20 mouse cellular contexts compared by ENCODE assay signal in the genomic region with DNA sequence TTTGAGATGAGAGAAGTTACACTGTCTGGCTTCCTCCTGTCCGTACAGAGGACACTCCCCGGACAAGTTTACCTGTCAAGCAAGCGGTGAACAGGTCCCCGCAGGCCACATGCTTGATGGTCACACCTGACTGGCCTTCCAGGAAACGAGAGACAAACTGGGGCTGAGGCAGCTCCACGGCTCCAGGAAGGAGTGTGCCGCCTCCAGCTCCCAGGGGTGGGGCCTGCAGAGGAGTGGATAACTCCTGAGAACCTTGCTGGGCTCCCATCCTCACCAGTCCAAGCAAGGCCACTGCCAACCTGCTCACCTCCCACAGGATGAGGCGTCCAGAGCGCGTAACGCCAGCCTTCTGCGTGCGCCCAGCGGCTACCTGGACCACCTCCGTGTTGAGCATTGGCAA. TPM values are rescaled to one million over a fixed set of nuclear protein-coding genes. Genes with fewer than 3 reads are reported as not detected.
DNase-seq lines count a peak whose midpoint lies in the region; ATAC-seq and TF ChIP-seq lines count a peak whose summit lies in the region.
"Had no signal": no experiment of that assay in that cellular context is flagged by ENCODE, and none has a peak within 500 bp of the region (broad histone marks: within the 10 kb centered on the region; RNA-seq: fewer than 3 reads in every experiment).

No protein-coding gene starts in this region.

- DNase-seq in heart, adult 11 months: peak; percentile 87
- DNase-seq in heart, postnatal 10 days: no peak
- DNase-seq in liver, embryonic 14.5 days (ENCODE audit: low read depth in 3 of 3, low spot score in 3 of 3): no peak
- no peak for DNase-seq in hindbrain, embryonic 14.5 days (ENCODE audit: low spot score)
- DNase-seq in right cerebral cortex, postnatal 14 days: no peak
- DNase-seq: adrenal gland, postnatal 25 days; cerebellum, adult 8-10 months; heart, adult 18-20 months; lung, postnatal 4 days; right cerebral cortex, postnatal 25 days; thymus, postnatal 25 days had no signal

- H3K4me3 ChIP-seq in E14TG2a.4 (replicated peaks; ENCODE audit: low read length): peak overlapping the region; percentile 69
- no peak overlapping the region for H3K4me3 ChIP-seq in kidney, embryonic 16.5 days (ENCODE audit: low read length)
- no peak overlapping the region for H3K4me3 ChIP-seq in liver, embryonic 14.5 days (ENCODE audit: insufficient read depth in 1 of 2, low read depth in 2 of 2, low read length in 2 of 2)
- H3K4me3 ChIP-seq in hindbrain, embryonic 14.5 days (replicated peaks; ENCODE audit: low read length): no peak overlapping the region
- H3K4me3 ChIP-seq: embryonic facial prominence, embryonic 13.5 days; forebrain, embryonic 10.5 days; hindbrain, embryonic 10.5 days; neural tube, embryonic 13.5 days had no signal

- peak; percentile 12; the same call in 1 of the 2 replicates for ATAC-seq in kidney, embryonic 16.5 days (ENCODE audit: low FRiP score, low TSS enrichment)
- no peak for ATAC-seq in liver, embryonic 14.5 days (ENCODE audit: insufficient read depth)
- no peak for ATAC-seq in hindbrain, embryonic 14.5 days (ENCODE audit: low FRiP score)
- no peak for ATAC-seq in monocyte, adult 5-6 weeks (replicated peaks; ENCODE audit: insufficient number of reproducible peaks, low FRiP score, low TSS enrichment, poor library complexity, severe bottlenecking)
- ATAC-seq: activated CD4-positive, CD25-positive, alpha-beta regulatory T cell, adult 4 months had no signal

- no peak overlapping the region; the same call in 1 of the 2 replicates for H3K9ac ChIP-seq in kidney, embryonic 16.5 days (replicated peaks; ENCODE audit: low read length)
- H3K9ac ChIP-seq in liver, embryonic 14.5 days (replicated peaks): no peak overlapping the region
- no peak overlapping the region for H3K9ac ChIP-seq in hindbrain, embryonic 14.5 days
- H3K9ac ChIP-seq: embryonic facial prominence, embryonic 13.5 days; neural tube, embryonic 13.5 days had no signal

- TF ChIP-seq CTCF in E14TG2a.4 (conservative IDR thresholded peaks at IDR 0.05; ENCODE audit: low read length): no peak
- TF ChIP-seq CTCF in liver, embryonic 14.5 days (IDR thresholded peaks at IDR 0.05; ENCODE audit: low read depth): no peak

- WGBS in kidney, embryonic 16.5 days: 70% methylated on average over 15 of the region's 15 CpGs
- WGBS in liver, embryonic 14.5 days (ENCODE audit: insufficient replicate concordance): 84% methylated on average over 15 of the region's 15 CpGs
- WGBS in hindbrain, embryonic 14.5 days: 87% methylated on average over 15 of the region's 15 CpGs

- H3K27ac ChIP-seq in kidney, embryonic 16.5 days (ENCODE audit: low read length): no peak overlapping the region
- H3K27ac ChIP-seq in liver, embryonic 14.5 days: peak overlapping the region; percentile 2; the same call in 1 of the 2 replicates
- H3K27ac ChIP-seq in hindbrain, embryonic 14.5 days: no peak overlapping the region
- H3K27ac ChIP-seq: embryonic facial prominence, embryonic 13.5 days; forebrain, embryonic 10.5 days; hindbrain, embryonic 10.5 days; neural tube, embryonic 13.5 days had no signal

- TF ChIP-seq EP300 in liver, embryonic 14.5 days (IDR thresholded peaks at IDR 0.05; ENCODE audit: low read depth): no peak

- H3K4me2 ChIP-seq in kidney, embryonic 16.5 days (replicated peaks; ENCODE audit: low read depth, low read length): no peak overlapping the region
- peak overlapping the region; percentile 3; the same call in 1 of the 2 replicates for H3K4me2 ChIP-seq in liver, embryonic 14.5 days (ENCODE audit: low read depth)
- H3K4me2 ChIP-seq in hindbrain, embryonic 14.5 days (replicated peaks): no peak overlapping the region
- H3K4me2 ChIP-seq: embryonic facial prominence, embryonic 13.5 days; midbrain, embryonic 11.5 days; neural tube, embryonic 13.5 days had no signal

- no peaks in the 10 kb centered on the region for H3K9me3 ChIP-seq in E14TG2a.4 (ENCODE audit: low read length)
- no peaks in the 10 kb centered on the region for H3K9me3 ChIP-seq in kidney, embryonic 16.5 days (ENCODE audit: low read length)
- H3K9me3 ChIP-seq in liver, embryonic 14.5 days (ENCODE audit: control insufficient read depth, low read length): no peaks in the 10 kb centered on the region
- no peaks in the 10 kb centered on the region for H3K9me3 ChIP-seq in hindbrain, embryonic 14.5 days (ENCODE audit: control insufficient read depth, low read length)
- H3K9me3 ChIP-seq: embryonic facial prominence, embryonic 13.5 days; forebrain, embryonic 10.5 days; hindbrain, embryonic 10.5 days; neural tube, embryonic 13.5 days had no signal

- intact Hi-C loops in heart, postnatal 10 days (cut with DNase I): no loop called here

- peaks cover 25% of the 10 kb centered on the region for H3K36me3 ChIP-seq in E14TG2a.4 (ENCODE audit: insufficient read depth, low read length)
- 0 out of 2 replicates have a peak, but pooled peaks cover 5% of the 10 kb centered on the region for H3K36me3 ChIP-seq in kidney, embryonic 16.5 days (ENCODE audit: insufficient read depth, low read length)
- no peaks in the 10 kb centered on the region for H3K36me3 ChIP-seq in liver, embryonic 14.5 days (replicated peaks; ENCODE audit: control insufficient read depth, insufficient read depth, low read depth)
- H3K36me3 ChIP-seq in hindbrain, embryonic 14.5 days (replicated peaks; ENCODE audit: control insufficient read depth, insufficient read depth): no peaks in the 10 kb centered on the region
- H3K36me3 ChIP-seq: neural tube, embryonic 13.5 days had no signal

- no peaks in the 10 kb centered on the region for H3K27me3 ChIP-seq in E14TG2a.4 (ENCODE audit: insufficient read depth, low read length)
- H3K27me3 ChIP-seq in kidney, embryonic 16.5 days (ENCODE audit: insufficient read depth, low read length): no peaks in the 10 kb centered on the region
- H3K27me3 ChIP-seq in liver, embryonic 14.5 days (ENCODE audit: control insufficient read depth, insufficient read depth, low read length): no peaks in the 10 kb centered on the region
- H3K27me3 ChIP-seq in hindbrain, embryonic 14.5 days (ENCODE audit: control insufficient read depth, insufficient read depth, low read length): no peaks in the 10 kb centered on the region
- H3K27me3 ChIP-seq: embryonic facial prominence, embryonic 13.5 days; neural tube, embryonic 13.5 days had no signal

- H3K4me1 ChIP-seq in E14TG2a.4 (replicated peaks; ENCODE audit: low read depth, low read length): peaks cover 90% of the 10 kb centered on the region
- H3K4me1 ChIP-seq in kidney, embryonic 16.5 days (ENCODE audit: insufficient read depth, low read length): peaks cover 18% of the 10 kb centered on the region
- H3K4me1 ChIP-seq in liver, embryonic 14.5 days (replicated peaks; ENCODE audit: control insufficient read depth in 2 of 2, insufficient read depth in 2 of 2, low read length in 1 of 2): peaks cover 42 to 50% of the 10 kb centered on the region in 2 experiments
- H3K4me1 ChIP-seq in hindbrain, embryonic 14.5 days (replicated peaks; ENCODE audit: control insufficient read depth, insufficient read depth, low read length): peaks cover 6% of the 10 kb centered on the region

RNA-seq across cellular contexts. Expression of a gene that starts 4.9 kb away (rescaled TPM):
- 10 to 100 TPM; 17.5 to 21.0 TPM for total RNA-seq in heart, postnatal 10 days (2021)
- 108 and 110 TPM in 2 replicates for polyA plus RNA-seq in kidney, embryonic 16.5 days (2015; fragmentation: Nextera tagmentation; extraction: Ambion mirVana)
- 35.1 and 39.9 TPM in 2 replicates for polyA plus RNA-seq in liver, embryonic 14.5 days (2012; rRNA removed)
- 17.1 and 18.0 TPM in 2 replicates for polyA plus RNA-seq in liver, embryonic 14.5 days (2014; fragmentation: Nextera tagmentation; extraction: Ambion mirVana)
- 57.2 and 63.5 TPM in 2 replicates for polyA plus RNA-seq in hindbrain, embryonic 14.5 days (2014; fragmentation: Nextera tagmentation; extraction: Ambion mirVana)
- total RNA-seq in monocyte, adult 5-6 weeks (2017): 3.6 to 4.9 TPM (median 3.6 TPM) in 3 replicates

RNA-seq across cellular contexts. Expression of a gene that starts 6.2 kb away (rescaled TPM):
- 1 to 10 TPM; 4.5 to 5.4 TPM for total RNA-seq in heart, postnatal 10 days (2021)
- polyA plus RNA-seq in kidney, embryonic 16.5 days (2015; fragmentation: Nextera tagmentation; extraction: Ambion mirVana): 27.9 and 29.1 TPM in 2 replicates
- 9.8 and 10.6 TPM in 2 replicates for polyA plus RNA-seq in liver, embryonic 14.5 days (2012; rRNA removed)
- polyA plus RNA-seq in liver, embryonic 14.5 days (2014; fragmentation: Nextera tagmentation; extraction: Ambion mirVana): 7.4 and 7.8 TPM in 2 replicates
- 4.6 and 6.0 TPM in 2 replicates for polyA plus RNA-seq in hindbrain, embryonic 14.5 days (2014; fragmentation: Nextera tagmentation; extraction: Ambion mirVana)
- total RNA-seq in monocyte, adult 5-6 weeks (2017): 2.5 to 4.3 TPM (median 2.8 TPM) in 3 replicates

RNA-seq across cellular contexts. Expression of a gene that starts 6.2 kb away (rescaled TPM):
- total RNA-seq in heart, postnatal 10 days (2021): 1 to 10 TPM; 9.1 to 9.4 TPM
- polyA plus RNA-seq in kidney, embryonic 16.5 days (2015; fragmentation: Nextera tagmentation; extraction: Ambion mirVana): 35.1 and 36.1 TPM in 2 replicates
- polyA plus RNA-seq in liver, embryonic 14.5 days (2012; rRNA removed): 47.4 and 69.6 TPM in 2 replicates
- polyA plus RNA-seq in liver, embryonic 14.5 days (2014; fragmentation: Nextera tagmentation; extraction: Ambion mirVana): 44.9 and 50.5 TPM in 2 replicates
- 13.4 and 16.6 TPM in 2 replicates for polyA plus RNA-seq in hindbrain, embryonic 14.5 days (2014; fragmentation: Nextera tagmentation; extraction: Ambion mirVana)
- 2.5 to 4.6 TPM (median 2.9 TPM) in 3 replicates for total RNA-seq in monocyte, adult 5-6 weeks (2017)

RNA-seq across cellular contexts. Expression of a gene that starts 13.1 kb away (rescaled TPM):
- total RNA-seq in heart, postnatal 10 days (2021): 100 to 1,000 TPM; 965 to 994 TPM
- 1,090 and 1,147 TPM in 2 replicates for polyA plus RNA-seq in kidney, embryonic 16.5 days (2015; fragmentation: Nextera tagmentation; extraction: Ambion mirVana)
- 628 and 1,347 TPM in 2 replicates for polyA plus RNA-seq in liver, embryonic 14.5 days (2012; rRNA removed)
- 1,087 and 1,100 TPM in 2 replicates for polyA plus RNA-seq in liver, embryonic 14.5 days (2014; fragmentation: Nextera tagmentation; extraction: Ambion mirVana)
- 880 and 1,029 TPM in 2 replicates for polyA plus RNA-seq in hindbrain, embryonic 14.5 days (2014; fragmentation: Nextera tagmentation; extraction: Ambion mirVana)
- total RNA-seq in monocyte, adult 5-6 weeks (2017): 1,700 to 2,580 TPM (median 2,203 TPM) in 3 replicates

RNA-seq across cellular contexts. Expression of a gene that starts 17.9 kb away (rescaled TPM):
- 10 to 100 TPM; 22.3 to 24.3 TPM for total RNA-seq in heart, postnatal 10 days (2021)
- polyA plus RNA-seq in kidney, embryonic 16.5 days (2015; fragmentation: Nextera tagmentation; extraction: Ambion mirVana): 128 and 130 TPM in 2 replicates
- 7.1 and 7.7 TPM in 2 replicates for polyA plus RNA-seq in liver, embryonic 14.5 days (2012; rRNA removed)
- polyA plus RNA-seq in liver, embryonic 14.5 days (2014; fragmentation: Nextera tagmentation; extraction: Ambion mirVana): 11.3 and 12.4 TPM in 2 replicates
- 46.4 and 53.2 TPM in 2 replicates for polyA plus RNA-seq in hindbrain, embryonic 14.5 days (2014; fragmentation: Nextera tagmentation; extraction: Ambion mirVana)
- total RNA-seq in monocyte, adult 5-6 weeks (2017): not detected in 3 replicates
- polyA plus RNA-seq: activated CD4-positive, CD25-positive, alpha-beta regulatory T cell, adult 4 months had no signal
